Mouse (Mus musculus) forebrain, embryonic 11.5 days (tissue): Measurements from ENCODE around the gene Sufu. TPM values are rescaled to one million over a fixed set of nuclear protein-coding genes. Genes with fewer than 3 reads are reported as not detected.

Experiments used
- ATAC-seq: fragments of 200-750 bp; cut with Nextera tagmentation; replicated peaks from 2 replicates; pipeline ENCODE4 v1.8.0; 2017; ENCODE audit warnings: moderate TSS enrichment; ENCODE audit not compliant: low FRiP score
- DNase-seq: peaks from one replicate; pipeline ENCODE4 v3.0.0-alpha.2; 2017; ENCODE audit warnings: low spot score
- H3K27ac ChIP-seq: fragments of 300-500 bp; sonication (generic); 2 replicates; pipeline ENCODE4 v1.5.1; 2014; ENCODE audit warnings: low read depth, low read length
- H3K27me3 ChIP-seq: fragments of 300-500 bp; sonication (generic); 2 replicates; pipeline ENCODE4 v1.6.1; 2014; ENCODE audit warnings: mild to moderate bottlenecking, low read length, mixed read lengths; ENCODE audit not compliant: control insufficient read depth, insufficient read depth
- H3K36me3 ChIP-seq: fragments of 300-500 bp; sonication (generic); 2 replicates; pipeline ENCODE4 v1.6.1; 2014; ENCODE audit warnings: mild to moderate bottlenecking, low read length, moderate library complexity, mixed read lengths; ENCODE audit not compliant: control insufficient read depth, insufficient read depth
- H3K4me1 ChIP-seq: fragments of 300-500 bp; sonication (generic); replicated peaks from 2 replicates; pipeline ENCODE4 v1.6.1; 2014; ENCODE audit warnings: low read length, mixed read lengths; ENCODE audit not compliant: control insufficient read depth, insufficient read depth
- H3K4me2 ChIP-seq: fragments of 300-500 bp; sonication (generic); 2 replicates; pipeline ENCODE4 v1.6.1; 2014; ENCODE audit warnings: low read depth, mild to moderate bottlenecking, low read length, moderate library complexity, mixed read lengths; ENCODE audit not compliant: severe bottlenecking
- H3K4me3 ChIP-seq: fragments of 300-500 bp; sonication (generic); 2 replicates; pipeline ENCODE4 v1.5.1; 2014; ENCODE audit warnings: low read depth, low read length
- H3K9ac ChIP-seq: fragments of 300-500 bp; sonication (generic); 2 replicates; pipeline ENCODE4 v1.6.1; 2014; ENCODE audit warnings: low read length
- H3K9me3 ChIP-seq: fragments of 300-500 bp; sonication (generic); 2 replicates; pipeline ENCODE4 v1.6.1; 2016; ENCODE audit warnings: low read length, mixed read lengths; ENCODE audit not compliant: control insufficient read depth
- WGBS: fragments of 180-500 bp; shearing (Covaris S2); extraction: QIAGEN DNeasy Blood & Tissue Kit; methylation state at CpG from one replicate; pipeline ENCODE4 v1.1.7; 2014; 5-methylcytosine and 5-hydroxymethylcytosine counted together
- polyA plus RNA-seq: library from polyadenylated mRNA; unstranded; fragments of >200 nt; fragmentation: Nextera tagmentation; extraction: Ambion mirVana; gene quantifications from 2 replicates; pipeline ENCODE4 v1.2.1, GENCODE M21; 2014

The Sufu gene
- polyA plus RNA-seq, 1 experiment from 2014 or later, result 48.6 TPM

- H3K4me1 ChIP-seq, result no peaks in the 10 kb centered on the region
- H3K4me2 ChIP-seq, result no peak overlapping the region
- H3K36me3 ChIP-seq, result no peaks in the 10 kb centered on the region; the same call in 1 of the 2 replicates
- H3K9me3 ChIP-seq, result no peaks in the 10 kb centered on the region
- no peak overlapping the region for H3K9ac ChIP-seq
- ATAC-seq, result no peak
- 89% methylated on average over 5 of the region's 5 CpGs for WGBS
- DNase-seq, result no peak
- H3K4me3 ChIP-seq, result no peak overlapping the region
- no peaks in the 10 kb centered on the region for H3K27me3 ChIP-seq
- H3K27ac ChIP-seq, result no peak overlapping the region; the same call in 1 of the 2 replicates
These were observed 59.5 kb downstream of the Sufu start for GRCm38 (mm10) chr19:46456018-46456735.

- H3K4me3 ChIP-seq, result no peak overlapping the region
- 90% methylated on average over 5 of the region's 5 CpGs for WGBS
- H3K4me1 ChIP-seq, result no peaks in the 10 kb centered on the region
- no peak for DNase-seq
- H3K36me3 ChIP-seq, result peaks cover 2% of the 10 kb centered on the region; the same call in 1 of the 2 replicates
- no peaks in the 10 kb centered on the region for H3K27me3 ChIP-seq
- no peak overlapping the region for H3K27ac ChIP-seq
- no peak overlapping the region for H3K4me2 ChIP-seq
- no peaks in the 10 kb centered on the region for H3K9me3 ChIP-seq
- ATAC-seq, result no peak
- H3K9ac ChIP-seq, result no peak overlapping the region
These were observed 61.1 kb downstream of the Sufu start for GRCm38 (mm10) chr19:46457798-46458197.

GRCm38 (mm10) chr19:46459256-46459655 lies 62.6 kb downstream of the Sufu start:
- Histone ChIP-seq H3K9ac (no peak overlapping the region), H3K27ac (no peak overlapping the region), H3K27me3 (no peaks in the 10 kb centered on the region), H3K4me3 (no peak overlapping the region), H3K36me3 (peaks cover 6% of the 10 kb centered on the region), H3K9me3 (no peaks in the 10 kb centered on the region; the same call in 1 of the 2 replicates), H3K4me2 (no peak overlapping the region), H3K4me1 (no peaks in the 10 kb centered on the region)
- ATAC-seq, result no peak
- DNase-seq, result no peak
- 89% methylated on average over 10 of the region's 10 CpGs for WGBS

- H3K9ac ChIP-seq, result no peak overlapping the region
- WGBS, result 88% methylated on average over 2 of the region's 2 CpGs
- H3K9me3 ChIP-seq, result no peaks in the 10 kb centered on the region; the same call in 1 of the 2 replicates
- no peaks in the 10 kb centered on the region for H3K4me1 ChIP-seq
- ATAC-seq, result no peak
- DNase-seq, result no peak
- no peak overlapping the region for H3K4me3 ChIP-seq
- H3K36me3 ChIP-seq, result peaks cover 6% of the 10 kb centered on the region
- no peak overlapping the region for H3K27ac ChIP-seq
- H3K27me3 ChIP-seq, result no peaks in the 10 kb centered on the region
- no peak overlapping the region for H3K4me2 ChIP-seq
These were observed 63.2 kb downstream of the Sufu start for GRCm38 (mm10) chr19:46459889-46460288.

DNA sequence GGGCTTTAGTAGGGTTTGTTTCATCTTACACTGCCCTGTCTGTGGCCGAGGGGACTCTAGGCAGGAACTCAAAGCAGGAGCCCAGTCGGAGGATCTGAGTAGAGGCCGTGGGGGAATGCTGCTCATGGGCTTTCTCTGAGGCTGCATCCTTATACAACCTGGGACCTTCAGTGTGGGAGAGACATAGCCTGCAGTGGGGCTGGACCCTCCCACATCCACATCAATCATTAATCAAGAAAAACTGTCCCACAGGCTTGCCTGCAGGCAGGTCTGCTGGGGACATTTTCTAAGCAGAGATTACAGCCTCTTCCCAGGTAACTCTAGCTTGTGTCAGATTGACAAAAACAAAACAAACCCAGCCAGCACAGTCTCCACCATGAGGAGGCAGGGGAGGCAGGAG lies 65.9 kb downstream of the Sufu start:
- Histone ChIP-seq H3K4me2 (no peak overlapping the region), H3K9ac (no peak overlapping the region), H3K27me3 (no peaks in the 10 kb centered on the region), H3K4me1 (no peaks in the 10 kb centered on the region), H3K27ac (no peak overlapping the region), H3K4me3 (no peak overlapping the region), H3K36me3 (peaks cover 6% of the 10 kb centered on the region), H3K9me3 (no peaks in the 10 kb centered on the region; the same call in 1 of the 2 replicates)
- ATAC-seq, result no peak
- no peak for DNase-seq
- 97% methylated on average over 3 of the region's 3 CpGs for WGBS

DNA sequence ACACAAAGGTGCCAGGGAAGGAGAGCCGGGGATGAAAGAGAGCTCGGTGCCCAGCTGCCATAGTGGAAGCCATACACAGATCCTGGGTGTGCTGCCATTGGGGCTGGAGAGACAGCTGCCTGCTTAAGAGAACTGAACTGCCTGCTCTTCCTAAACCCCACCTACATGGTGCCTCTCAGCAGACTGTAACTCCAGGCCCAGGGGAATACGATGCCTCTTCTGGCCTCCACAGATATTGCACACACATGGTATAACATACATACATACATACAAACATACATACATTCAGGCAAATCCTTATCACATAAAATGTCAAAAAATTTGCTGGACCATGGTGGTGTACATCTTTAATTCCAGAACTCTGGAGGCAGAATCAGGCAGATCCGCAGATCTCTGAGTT lies 66.8 kb downstream of the Sufu start:
- H3K27me3 ChIP-seq, result no peaks in the 10 kb centered on the region
- no peak overlapping the region for H3K4me2 ChIP-seq
- H3K27ac ChIP-seq, result no peak overlapping the region
- H3K9me3 ChIP-seq, result no peaks in the 10 kb centered on the region; the same call in 1 of the 2 replicates
- H3K36me3 ChIP-seq, result peaks cover 6% of the 10 kb centered on the region
- no peak for DNase-seq
- no peak for ATAC-seq
- H3K4me1 ChIP-seq, result no peaks in the 10 kb centered on the region
- H3K9ac ChIP-seq, result no peak overlapping the region
- no peak overlapping the region for H3K4me3 ChIP-seq
- WGBS, result 97% methylated on average over 4 of the region's 4 CpGs

DNA sequence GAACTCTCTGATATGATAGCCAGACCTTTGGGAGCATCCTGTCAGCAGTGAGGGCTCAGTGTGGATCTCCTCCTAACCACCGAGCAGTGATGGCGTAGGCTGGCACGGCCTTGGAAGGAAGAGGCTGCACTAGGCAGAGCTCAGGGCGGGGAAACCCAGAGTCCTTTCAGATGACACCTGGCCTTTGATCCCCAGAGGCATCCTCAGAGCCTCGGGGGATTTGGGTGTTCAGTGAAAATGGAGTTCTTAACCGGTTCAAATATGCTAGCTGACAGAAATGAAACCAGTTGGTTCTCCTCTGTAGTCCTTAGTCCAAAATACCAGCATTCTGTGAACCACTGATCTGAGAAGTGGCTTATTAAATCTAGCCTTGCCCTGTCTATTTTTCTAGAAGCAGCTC lies 69.5 kb downstream of the Sufu start:
- peaks cover 6% of the 10 kb centered on the region for H3K36me3 ChIP-seq
- 81% methylated on average over 6 of the region's 6 CpGs for WGBS

DNA sequence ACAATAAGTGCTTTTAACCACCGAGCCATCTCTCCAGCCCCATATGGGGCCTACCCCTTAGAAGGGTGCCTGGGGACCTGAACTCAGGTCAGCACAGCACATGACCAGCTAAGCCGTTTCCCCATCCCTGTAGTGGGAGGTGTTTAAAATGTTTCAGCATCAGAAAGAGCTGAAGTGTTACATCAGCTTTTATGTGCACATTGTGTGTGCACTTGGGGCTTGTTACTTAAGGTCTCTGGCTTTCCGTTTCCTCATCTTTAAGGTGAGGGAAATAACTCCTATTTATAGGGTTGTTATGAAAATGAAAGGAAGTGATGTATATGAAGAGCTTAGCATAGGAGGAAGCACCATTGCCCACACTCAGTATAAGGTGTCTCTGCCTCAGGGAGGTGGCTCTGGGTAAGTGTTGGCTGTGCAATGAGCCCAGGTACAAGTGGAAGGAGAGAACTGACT lies 70.4 kb downstream of the Sufu start:
- no peaks in the 10 kb centered on the region for H3K27me3 ChIP-seq
- H3K4me3 ChIP-seq, result no peak overlapping the region
- peaks cover 3% of the 10 kb centered on the region for H3K36me3 ChIP-seq
- no peaks in the 10 kb centered on the region; the same call in 1 of the 2 replicates for H3K9me3 ChIP-seq
- no peak overlapping the region for H3K4me2 ChIP-seq
- 82% methylated on average over 3 of the region's 3 CpGs for WGBS
- H3K4me1 ChIP-seq, result 0 out of 2 replicates have a peak, but pooled peaks cover 5% of the 10 kb centered on the region
- DNase-seq (no peak), ATAC-seq (no peak)
- no peak overlapping the region for H3K9ac ChIP-seq
- H3K27ac ChIP-seq, result no peak overlapping the region

More for the DNA sequence above, 69.5 kb downstream of the Sufu start:
- Histone ChIP-seq H3K9me3 (no peaks in the 10 kb centered on the region; the same call in 1 of the 2 replicates), H3K9ac (no peak overlapping the region), H3K4me3 (no peak overlapping the region), H3K4me1 (0 out of 2 replicates have a peak, but pooled peaks cover 2% of the 10 kb centered on the region), H3K27ac (no peak overlapping the region), H3K27me3 (no peaks in the 10 kb centered on the region), H3K4me2 (no peak overlapping the region)
- ATAC-seq (no peak), DNase-seq (no peak)
